Mouse (Mus musculus) liver, adult 2 months (tissue): ENCODE results near the gene Apex2.

Experiments used
- CTCF ChIP-seq: fragments of 200-500 bp; IDR thresholded peaks from 2 replicates; pipeline ENCODE4 v1.5.1; 2011; ENCODE audit warnings: low read depth, low read length, control low read depth
- POLR2A ChIP-seq: fragments of 200-500 bp; IDR thresholded peaks from 2 replicates; pipeline ENCODE4 v1.6.1; 2011; ENCODE audit warnings: low read length, control low read depth; ENCODE audit not compliant: insufficient read depth; ENCODE audit errors: extremely low read depth

- TF ChIP-seq CTCF = no peak
- no peak for TF ChIP-seq POLR2A
These were observed 75.5 kb downstream of the Apex2 start for GRCm38 (mm10) chrX:150514127-150514526.
